Mouse (Mus musculus): ENCODE data around the gene Ucn.

Gene Ucn

DNA sequence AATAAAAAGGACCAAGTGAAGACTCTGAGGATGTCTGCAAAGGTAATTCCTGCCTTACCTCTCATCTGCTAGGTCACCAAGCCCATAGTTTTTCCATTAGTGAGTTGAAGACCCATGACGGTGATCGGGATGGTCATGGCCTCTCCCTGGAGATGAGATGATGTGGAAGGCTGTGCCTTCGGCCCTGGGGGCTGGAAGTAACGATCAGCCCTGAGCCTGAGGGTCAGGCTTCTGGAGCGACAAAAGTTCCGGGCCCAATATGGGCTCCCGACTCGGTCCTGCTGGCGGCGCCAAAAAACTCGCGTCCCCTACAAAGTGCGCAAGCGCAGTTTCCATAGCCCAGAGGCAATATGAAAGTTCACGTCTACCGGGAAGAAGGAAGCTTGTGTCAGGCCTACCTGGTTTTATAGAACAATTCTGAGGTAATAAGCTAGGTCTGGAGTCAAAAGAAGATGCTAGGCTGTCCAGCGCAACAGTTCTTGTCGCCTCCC, 30.6 kb downstream of the Ucn start, which contains the start of gene Slc30a3:
Gene Slc30a3 (minus strand): TSS at position 238 of the 491 bp plus-strand sequence.
- DNase-seq (ENCODE audit: low spot score) = no peak

DNA sequence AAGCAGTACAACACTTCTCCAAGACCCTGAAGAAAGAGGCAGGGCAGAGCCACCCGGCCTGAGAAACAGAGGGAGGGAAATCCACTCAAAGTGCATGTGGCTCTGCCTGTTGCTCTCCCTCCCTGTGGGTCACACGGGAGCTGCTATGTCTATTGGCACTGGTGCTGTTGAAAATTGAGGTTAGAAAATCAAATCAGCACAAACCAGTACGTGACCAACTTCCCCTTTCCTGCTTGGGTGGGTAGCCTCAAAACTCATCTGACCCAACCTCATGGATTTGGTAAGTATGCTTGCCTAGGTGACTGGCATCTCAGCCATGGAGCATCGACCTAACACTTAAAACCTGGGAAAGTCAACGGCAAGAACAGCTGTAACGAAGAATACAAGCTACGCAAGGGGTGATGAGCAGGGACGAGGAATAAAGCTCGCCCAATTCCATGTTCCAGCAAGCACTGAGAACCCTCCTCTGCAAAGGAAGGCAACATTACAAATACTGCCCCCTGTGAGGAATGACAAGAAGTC, 32.8 kb downstream of the Ucn start, which contains the start of gene Dnajc5g:
Gene Dnajc5g (plus strand): TSS at position 472 of the 522 bp plus-strand sequence.
- no peak for DNase-seq (ENCODE audit: low spot score)

DNA sequence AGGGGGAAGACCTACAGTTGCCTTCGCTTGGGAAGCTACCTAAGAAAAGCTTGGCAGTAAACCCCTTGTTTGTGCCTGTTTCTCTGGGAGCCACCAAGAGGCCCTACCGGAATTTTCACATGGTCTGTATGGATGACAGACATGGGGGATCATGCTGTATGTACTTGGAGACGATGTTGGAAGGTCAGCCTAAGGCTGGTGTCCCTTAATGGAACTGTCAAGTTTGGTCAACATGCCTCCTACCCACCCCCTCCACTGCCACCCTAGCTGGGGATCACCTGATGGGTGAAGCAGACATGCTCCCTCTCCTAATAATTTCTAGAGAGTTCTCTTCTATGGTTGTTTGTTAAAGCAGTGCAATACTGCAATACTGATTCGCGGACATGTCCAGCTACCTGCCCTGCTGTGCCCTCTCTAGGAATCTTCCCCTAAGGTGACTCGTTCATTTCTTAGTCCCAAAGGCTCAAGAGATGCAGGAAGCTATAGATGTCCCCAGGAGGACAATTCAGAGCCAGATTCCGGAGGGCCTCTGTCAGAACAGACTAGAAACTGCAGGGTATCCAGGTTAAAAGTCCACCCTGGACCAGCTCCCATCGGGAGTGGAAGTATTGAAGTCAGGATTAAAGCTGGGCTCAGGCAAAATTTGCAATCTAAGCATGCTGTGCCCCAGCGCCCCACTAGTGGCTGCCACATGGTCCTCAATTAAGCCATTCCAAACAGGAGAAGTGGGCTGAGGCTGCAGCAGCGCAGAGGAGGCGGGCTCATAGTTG, 42.7 kb downstream of the Ucn start:
- DNase-seq (ENCODE audit: low spot score) = no peak

DNA sequence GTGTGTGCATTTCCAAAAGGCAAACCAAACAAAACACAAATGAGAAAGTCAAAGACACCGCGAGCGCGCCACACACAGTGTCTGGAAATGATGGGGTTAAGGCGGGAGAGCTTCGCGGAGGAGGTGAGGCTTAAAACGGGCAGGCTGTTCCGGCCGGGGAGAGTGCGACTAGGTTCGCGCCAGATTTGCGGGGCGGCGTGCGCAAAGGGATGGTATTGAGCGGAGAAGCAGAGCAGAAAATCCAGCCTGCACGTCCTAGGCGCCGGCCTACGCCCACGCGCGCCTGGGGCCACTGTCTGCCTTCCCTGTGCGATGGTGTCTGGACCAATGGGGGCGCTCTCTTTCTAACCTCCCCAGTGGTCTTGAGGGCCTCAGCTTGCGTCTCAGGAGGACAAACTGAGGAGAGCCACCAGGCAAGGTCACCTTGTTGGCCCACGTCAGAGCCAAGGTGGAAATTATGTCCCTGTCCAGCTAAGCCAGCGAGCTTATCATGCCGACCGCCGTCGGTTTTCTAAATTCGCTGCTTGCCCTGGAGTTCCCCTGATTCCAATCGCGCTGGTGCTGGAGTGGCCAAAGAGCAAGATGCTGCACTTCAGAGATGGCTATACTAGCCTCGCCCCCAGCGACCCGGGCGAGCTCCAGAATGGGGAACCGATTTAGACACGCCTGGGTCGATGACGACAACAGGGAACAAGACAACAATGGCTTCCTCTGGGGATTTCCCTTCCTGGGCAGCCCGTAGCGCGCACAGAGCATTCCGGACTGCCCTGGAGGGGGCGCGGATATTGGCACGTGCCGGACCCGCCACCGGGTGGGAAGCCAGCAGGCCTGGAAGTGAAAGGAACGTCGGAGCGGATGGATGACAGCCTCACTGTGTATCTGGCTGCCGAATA, 43.6 kb downstream of the Ucn start:
- peak; percentile 35 for DNase-seq (ENCODE audit: low spot score)

DNA sequence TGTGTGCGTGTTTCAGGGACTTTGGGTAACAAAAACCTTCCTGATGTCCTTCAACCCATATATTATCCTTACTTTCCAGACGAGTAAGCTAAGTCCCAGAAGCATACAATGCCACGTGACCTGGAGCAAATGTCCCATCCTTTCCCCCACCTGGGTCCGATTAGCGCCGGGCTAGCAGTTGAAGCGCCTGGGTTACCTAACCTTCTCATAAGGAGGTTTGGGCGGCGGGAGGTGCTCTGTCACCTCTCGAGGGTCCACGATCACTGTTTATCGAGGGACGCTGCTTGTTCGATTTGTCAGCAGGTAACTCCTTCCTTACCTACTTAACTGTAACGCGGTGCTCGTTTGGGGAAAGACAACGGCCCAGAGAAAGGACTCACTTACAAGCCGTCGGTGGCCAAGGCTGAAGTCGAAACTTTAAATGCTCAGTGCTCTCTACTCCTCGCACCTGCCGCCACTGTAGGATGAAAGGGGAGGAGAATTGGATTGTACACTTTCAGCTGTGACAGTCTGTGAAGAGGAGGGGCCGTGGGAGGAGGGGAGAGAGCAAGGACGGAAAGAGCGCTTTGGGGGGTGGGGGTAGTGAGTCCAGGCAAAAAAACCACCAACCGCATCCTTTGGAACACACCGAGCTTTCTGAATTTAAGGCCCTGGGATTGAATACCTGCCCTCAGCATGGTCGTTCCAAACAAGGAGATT, 44.4 kb downstream of the Ucn start:
- no peak for DNase-seq (ENCODE audit: low spot score)

DNA sequence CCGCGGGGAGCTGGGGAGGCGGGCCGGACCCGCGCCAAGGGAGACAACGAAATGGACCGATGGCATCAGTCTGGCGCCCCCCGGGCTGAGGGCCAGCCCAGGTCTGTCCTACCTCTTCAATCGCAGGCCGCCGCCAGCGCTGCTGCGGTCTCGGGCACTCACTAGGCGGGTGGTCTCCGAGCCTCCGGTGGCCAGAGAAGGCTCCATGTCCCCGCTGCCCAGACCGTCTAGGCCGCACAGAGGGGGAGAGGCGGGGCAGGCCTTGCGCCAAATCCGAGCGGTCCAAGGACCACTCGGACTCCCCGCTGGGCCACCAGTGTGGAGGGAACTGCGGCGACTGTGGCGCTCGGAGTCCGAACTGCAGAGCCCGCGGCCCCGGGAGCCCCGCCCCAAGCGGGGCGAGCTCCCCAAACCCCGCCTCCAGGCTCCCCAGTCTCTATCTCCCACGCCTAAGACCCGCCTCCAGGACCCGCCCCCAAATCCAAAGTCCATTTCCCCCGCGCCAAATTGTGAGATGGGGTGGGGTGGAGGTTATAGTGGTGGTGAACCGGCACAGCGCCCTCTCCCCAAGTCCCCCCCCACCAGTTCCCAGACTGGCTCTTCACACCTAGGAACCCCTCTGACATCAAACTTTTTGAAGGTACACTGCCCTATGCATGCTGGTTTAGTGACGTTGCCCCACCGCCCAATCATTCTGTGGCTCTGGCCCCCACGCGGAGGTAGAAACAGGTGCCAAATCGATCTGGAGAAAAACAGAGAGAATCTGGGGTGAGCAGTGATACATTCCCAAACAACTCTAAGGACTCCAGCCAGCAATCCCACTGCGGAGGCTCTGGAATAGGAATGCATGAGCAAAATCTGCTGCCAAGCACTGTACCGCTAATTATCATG, 45.2 kb downstream of the Ucn start:
- DNase-seq (ENCODE audit: low spot score) = peak; percentile 45

DNA sequence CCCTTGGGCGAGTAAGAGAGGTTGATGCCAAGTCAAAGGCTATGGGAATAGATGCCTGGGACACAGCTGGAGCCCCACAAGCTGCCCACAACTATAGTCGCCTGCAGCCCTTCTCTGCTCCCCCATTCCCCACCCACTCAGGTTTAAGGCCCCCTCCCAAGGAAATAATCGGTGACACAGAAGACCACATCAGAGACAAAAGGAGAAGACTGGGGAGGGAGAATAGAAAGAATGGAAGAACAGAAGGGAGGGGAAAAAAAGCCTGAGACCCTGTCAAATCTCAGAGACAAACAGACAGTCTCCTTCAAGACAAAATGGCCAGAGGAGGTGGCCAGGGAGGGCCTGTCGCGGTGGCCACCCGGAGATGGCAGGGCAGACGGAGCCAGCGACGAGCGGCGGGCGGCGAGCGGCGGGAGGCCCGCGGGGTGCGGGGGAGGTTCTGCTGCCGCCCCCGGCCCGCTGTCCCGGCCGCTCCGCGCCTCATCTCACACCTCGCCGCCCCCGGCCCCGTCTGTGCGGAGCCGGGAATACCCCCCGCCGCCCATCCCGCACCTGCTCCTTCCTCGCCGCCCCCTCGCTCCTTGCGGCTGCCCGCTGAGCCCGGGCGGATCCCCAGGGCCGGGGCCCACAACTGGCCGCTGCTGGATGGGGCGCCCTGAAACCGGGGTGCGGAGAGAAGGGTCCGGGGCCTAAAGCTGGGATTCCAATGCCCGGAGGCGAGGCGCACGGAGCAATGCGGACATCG, 46.2 kb downstream of the Ucn start:
- no peak for DNase-seq (ENCODE audit: low spot score)
